Mouse (Mus musculus): Measurements from ENCODE around the gene Foxa1.

GRCm38 (mm10) chr12:57536056-57536908 is 10.4 kb downstream of the Foxa1 start:
- no peak for TF ChIP-seq POLR2A (IDR thresholded peaks at IDR 0.05; ENCODE audit: borderline replicate concordance, extremely low read depth, insufficient read depth, insufficient read length, poor library complexity, severe bottlenecking)
- no peak for TF ChIP-seq CTCF (IDR thresholded peaks at IDR 0.05; ENCODE audit: borderline replicate concordance, extremely low read depth, insufficient read depth, insufficient read length)

Measured in brain, embryonic 14.5 days (tissue).